Mouse (Mus musculus) kidney, postnatal 36 days (tissue): ENCODE measurements at regions not wholly inside any gene's neighbourhood (a gene's known extent, or its start where the extent isn't known, plus 50 kb on each side); places are given as distances from the start of the nearest gene placed in this dataset.
A peak's percentile ranks its signal among the peaks of the same experiment; 100 is the strongest.

Experiments used
- DNase-seq, 2 experiments: peaks; one replicate each; pipeline ENCODE4 v3.0.0; 2021 to 2022; ENCODE audit warnings: mixed read lengths in 2 of 2

DNA sequence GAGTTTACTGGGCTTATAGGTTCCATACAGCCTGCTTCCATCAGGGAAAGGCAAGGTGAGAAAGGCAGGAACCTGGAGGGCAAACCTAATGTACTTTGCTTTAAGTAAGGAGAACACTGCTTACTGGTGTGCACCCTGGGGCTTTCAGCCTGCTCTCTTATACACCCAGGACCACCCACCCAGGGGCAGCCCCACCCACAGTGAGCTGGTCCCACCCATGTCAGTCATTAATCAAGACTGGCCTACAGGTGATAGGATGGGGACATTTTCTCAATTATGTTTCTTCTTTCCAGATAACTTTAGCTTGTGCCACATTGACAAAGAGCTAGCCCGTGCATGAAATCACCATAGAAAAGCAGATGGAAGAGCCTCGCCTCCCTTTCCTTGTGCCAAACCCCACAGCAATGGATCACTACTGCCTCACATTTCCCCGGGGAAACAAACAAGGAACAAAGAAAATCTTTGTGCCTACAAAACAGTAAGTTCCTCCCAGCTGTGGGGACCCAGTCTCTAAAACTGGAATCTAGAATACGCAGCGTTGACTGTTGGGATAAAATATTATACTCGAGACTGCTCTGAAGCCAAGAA is 221.5 kb downstream of the Pdcd6ip start:
- no peak for DNase-seq

DNA sequence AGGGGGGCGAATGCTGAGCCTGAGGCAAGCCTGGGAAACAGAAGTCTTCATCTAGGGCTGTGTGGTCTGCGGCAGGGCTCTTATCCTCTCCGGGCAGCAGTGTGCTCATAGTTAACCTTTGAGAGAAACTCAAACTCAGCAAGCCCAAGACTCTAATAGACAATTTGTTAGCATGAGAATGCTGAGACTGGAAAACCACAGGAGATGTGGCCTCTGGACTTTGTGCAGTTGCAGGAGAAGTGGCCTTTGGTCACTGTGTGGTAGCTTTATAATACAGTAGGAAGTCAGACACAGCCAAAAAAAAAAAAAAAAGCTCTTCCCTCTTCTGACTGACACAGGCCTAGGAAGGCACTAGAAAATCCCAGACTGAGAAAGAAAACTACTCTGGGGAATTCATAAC is 228.2 kb downstream of the Pdcd6ip start:
- DNase-seq: peak; percentile 65 to 84

DNA sequence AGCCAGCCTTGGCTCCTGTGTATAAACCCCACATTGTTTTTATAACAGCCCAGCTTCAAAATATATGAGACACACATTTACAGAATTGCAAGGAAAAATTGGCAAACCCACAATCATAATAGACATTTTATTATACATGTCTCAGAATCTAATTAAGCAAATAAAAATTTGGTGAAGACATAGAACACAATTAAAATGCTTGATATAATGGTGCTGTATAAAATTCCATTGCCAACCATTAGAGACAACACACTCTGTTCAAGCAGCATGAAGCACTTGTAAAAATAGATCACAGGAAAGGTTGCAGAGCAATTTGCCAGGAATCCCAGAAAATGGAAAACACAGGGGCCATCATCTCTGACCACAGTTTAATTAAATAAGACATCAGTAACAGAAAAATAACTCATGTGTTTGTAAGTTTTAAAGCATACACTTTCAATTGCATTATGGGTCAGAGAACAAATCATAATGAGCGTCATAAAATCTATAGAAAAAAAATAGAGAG is 229.2 kb downstream of the Pdcd6ip start:
- DNase-seq: no peak

DNA sequence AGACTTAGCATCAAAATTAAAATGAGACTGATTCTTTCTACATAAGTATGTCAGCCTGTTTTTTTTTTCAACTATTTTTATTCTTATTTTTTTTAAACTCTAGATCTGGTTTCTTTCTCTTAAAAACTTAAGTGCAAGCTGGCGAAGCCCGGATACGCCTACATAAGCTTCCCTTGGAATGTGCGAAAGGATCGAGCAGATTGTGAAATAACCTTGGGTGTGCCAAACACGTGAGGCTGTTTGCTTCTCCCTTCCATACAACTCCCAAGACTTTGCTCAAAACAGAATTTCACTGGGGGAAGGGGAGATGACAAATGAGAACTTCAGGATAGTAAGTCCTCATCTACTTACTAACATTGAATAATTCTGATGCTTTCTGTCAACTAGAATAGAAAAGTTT is 236.3 kb downstream of the Pdcd6ip start:
- DNase-seq: no peak

DNA sequence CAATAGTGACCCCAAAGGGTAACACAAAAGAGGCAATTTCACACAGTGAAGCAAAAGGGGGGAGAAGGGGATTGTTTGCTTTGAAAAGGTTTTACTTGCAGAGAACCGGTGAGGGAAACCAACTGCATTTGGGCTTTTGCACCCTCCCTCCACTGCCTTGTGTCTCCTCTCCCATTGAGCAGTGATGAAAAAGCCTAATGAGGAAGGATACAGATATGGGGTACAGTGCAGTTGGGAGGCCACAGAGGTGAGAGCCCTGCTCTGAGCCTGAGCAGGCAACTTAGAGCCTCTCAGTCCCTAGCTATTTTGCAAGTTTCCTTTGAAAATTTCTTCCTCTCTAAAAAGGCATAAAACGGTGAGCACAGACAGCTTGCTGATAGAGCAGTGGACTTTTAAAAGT is 245.2 kb downstream of the Pdcd6ip start:
- no peak for DNase-seq

DNA sequence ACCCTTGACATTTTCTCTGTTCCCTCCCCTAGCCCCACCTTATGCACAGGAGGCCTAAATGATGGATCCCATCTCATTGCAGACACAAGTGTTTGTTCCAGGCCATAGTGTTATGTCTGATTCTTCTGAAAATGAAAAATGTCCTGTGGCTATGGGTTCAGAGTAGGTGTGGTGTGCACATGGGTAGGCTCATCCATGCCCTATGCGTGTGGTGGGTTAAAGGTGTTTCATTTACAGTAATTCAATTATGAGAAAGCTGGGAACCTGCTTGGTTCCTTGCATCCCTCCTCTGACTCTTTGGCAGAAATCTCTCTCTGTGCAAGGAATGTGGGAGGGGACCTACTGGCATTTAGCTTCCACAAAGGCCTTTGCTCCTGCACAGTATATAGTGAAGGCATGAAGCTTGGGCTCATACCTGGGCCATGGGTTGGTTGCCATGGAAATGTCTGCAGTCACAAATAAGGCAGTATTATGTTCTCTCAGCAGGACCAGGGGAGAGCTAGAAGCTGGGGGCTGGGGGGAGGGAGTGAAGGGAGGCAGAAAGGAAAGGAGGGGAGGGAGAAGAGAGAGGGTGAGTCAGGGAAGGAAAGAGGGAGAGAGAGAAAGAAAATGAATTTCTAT is 245.7 kb downstream of the Pdcd6ip start:
- no peak for DNase-seq

DNA sequence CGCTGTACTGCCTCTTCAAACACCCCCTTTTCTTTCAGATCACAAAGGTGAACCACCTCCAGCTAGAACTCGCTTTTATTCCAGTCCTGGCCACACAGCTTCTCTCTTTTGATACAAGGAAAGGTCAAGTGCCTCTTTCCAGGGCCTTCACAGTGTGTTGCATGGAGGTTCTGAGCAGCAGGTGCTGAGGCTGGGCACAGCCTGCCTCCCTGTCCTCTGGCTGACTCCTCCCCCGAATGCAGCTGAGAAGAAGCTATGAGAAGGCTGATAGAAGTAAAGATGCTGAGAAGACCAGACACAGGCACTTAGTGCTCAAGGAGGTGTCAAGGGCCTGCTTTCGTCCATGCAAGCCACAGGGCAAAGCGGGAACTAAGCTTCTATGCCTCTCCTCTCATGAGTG is 248.2 kb downstream of the Pdcd6ip start:
- no peak for DNase-seq

DNA sequence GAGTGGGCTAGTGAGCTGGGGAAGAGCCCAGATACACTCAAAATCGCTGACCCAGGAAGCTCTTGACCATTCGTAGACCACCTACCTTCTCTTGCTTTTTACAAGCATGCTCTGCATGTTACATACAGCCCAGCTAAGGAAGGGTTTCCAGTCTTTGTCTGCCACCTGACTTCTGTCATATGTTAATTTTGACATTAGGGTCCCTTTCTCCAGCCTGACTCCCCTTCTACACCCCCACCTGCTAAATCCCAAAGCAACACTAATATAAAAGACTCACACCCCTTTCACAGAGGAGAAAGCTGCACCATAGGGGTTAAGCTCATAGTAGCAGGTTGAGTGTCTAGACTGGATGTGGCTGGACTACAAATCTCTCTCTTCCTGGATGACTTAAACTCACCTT is 248.8 kb downstream of the Pdcd6ip start:
- no peak for DNase-seq

DNA sequence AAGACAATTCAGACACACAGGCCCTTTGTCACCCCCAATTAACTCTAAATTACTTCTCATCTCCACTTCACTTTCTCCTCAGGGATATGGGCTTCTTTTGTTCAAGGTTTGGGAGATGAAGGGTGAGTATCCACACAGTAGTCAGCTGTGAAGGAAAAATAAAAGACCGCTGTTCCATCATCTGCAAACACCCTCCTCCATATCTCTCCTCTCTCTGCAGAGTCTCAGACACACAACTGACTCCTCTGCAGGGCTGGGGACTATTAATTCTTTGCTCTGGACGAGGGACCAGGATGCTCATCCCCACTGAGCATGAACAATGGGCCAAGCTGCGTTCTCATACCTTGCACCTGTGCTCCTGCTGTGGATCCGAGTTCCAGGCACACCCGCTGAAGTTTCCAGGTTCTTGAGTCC is 249.3 kb downstream of the Pdcd6ip start:
- DNase-seq: no peak

DNA sequence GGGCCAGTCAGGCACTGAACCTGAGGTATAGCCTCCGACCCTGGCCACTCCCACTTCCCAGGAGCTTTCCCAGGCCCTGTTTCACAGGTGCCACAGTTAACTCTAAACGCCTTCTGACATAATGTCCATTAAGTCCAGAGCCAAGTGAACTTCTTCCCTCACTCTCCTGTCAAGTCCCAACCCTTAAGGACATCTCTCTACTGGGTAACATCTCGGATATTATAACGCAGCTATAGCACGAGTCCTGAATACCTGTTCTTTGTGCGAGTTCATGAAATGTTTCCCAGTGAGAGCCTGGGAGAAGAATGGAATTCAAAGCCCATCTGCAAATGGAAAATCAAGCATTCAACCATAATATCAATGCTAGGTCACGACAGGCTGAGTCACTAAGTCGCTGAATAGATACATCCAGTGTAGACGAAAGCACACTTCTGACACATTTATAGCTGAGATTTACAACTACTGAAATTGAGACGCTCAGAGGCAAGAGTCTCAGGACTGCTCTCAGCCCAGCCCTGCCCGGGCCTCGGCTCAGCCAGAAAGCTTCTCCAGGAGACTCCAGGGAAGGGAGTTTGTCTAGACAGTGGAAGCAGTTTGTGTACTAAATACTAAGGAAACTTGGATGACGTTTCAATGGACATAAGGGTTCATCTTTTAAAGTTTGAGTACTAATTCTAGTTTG is 250.7 kb downstream of the Pdcd6ip start:
- no peak for DNase-seq

DNA sequence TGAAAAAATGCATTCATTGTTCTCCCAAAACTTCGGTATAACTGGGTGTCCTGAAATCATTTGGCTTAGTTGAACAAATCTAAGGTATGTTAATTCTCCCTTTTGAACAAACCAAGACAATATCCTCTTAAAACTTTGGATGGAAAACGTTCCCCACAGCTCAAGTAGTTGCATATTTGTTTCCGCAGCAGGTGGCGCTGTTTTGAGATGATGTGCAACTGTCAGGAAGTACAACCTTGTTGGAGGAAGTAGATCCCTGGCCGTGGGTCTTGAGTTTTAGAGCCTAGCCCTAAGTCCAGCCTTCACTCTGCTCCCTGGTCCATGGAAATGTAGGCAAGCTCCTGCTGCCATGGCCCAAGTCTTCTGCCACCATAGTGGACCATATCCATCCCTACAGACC is 252.5 kb downstream of the Pdcd6ip start:
- DNase-seq: peak in 1 of 2 experiments; percentile 27

DNA sequence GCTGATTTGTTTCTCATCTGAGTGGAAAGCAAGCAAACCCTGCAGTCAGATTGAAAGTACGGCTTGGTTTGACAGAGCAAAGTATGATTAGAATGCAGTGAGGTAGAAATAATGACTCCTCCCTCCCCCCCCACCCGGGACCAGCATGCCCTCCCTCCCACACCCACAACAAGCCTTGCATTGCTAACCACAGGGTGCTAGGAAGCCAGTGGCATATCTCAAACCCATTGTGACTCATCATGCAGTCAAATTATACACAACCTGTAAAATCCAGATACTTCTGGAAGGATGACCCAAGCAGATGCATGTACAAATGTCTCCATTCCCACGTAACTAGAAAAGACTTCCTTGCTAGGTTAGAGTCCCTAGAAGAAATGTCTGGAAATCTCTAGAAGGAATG is 254.8 kb downstream of the Pdcd6ip start:
- DNase-seq: no peak

DNA sequence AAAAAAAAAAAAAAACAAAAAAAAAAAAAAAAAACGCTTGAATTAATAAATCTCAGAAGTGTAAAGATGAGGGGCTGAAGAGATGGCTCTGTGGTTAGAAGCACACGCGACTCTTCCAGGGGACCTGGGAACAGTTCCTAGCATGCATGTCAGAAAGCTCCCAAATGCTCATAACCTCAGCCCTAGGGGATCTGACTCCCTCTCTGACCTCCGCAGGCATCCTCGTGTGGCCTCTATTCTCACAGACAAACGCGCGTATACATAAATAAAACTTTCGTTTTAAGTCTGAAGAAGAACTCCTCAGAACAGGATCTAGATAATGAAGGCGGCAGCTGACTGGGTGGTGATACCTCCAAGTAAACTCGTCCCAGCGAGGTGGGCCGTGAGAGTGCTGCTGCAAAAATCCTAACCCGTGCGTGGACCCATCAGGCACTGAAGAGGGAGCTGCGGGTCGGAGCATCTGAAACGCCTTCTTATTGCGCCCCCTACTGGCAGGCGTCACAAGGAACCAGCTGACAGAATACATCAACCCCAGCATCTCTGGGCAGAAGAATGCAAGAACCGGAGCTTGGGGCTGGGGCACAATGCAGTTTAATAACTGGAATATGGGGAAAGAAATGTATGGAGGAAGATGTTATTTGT is 266.2 kb downstream of the Pdcd6ip start:
- peak; percentile 58 to 88 for DNase-seq

DNA sequence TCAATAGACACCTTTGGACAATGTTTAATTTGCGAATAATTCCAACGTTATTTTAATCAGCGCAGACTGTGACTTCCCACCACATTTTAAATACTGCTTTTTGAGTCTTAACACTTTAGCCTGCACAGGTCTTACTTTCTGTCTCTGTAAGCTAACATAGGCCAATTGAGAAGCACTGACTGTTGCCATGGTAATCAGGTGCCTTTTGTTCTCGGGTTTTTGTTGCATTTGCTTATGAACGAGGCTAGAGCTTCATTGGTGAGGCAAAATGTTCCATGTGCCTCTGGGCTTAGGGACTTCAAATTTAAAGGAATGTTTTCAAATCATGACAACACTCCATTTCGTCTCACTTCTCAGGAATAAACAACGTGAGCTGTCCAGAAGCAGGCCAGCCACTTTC is 269.7 kb downstream of the Pdcd6ip start:
- DNase-seq: no peak

DNA sequence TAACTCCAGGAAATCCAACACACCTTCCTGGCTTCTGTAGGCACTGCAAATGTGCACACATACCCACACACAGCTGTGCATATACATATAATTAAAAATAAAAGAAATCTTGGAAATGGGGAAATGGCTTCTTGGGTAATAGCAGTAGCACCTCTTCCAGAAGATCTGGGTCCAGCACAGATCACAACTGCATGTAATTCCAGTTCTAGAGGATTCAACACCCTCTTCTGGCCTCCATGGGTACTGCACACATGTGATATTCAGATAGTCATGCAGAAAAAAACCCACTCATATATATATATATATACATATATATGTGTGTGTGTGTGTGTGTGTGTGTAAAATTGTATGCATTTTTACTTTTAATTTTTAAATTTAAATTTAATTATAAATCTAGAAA is 272.1 kb downstream of the Pdcd6ip start:
- DNase-seq: peak in 1 of 2 experiments; percentile 19

DNA sequence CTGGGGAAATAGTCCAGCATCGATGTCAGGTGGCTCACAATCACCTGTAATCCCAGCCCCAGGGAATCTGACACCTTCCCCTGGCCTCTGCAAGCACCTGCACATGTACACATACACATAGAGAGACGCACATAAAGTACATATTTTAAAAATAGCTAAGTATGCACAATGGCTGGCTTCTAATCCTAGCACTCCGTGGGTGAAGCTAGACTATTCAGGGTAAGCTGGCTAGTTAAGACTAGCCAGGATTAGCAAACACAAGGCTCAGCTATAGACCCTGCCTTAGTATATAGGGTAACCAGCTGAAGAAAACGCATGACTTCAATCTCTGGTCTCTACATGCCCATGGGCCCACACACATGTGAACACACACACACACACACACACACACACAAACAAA is 274.6 kb downstream of the Pdcd6ip start:
- DNase-seq: no peak

DNA sequence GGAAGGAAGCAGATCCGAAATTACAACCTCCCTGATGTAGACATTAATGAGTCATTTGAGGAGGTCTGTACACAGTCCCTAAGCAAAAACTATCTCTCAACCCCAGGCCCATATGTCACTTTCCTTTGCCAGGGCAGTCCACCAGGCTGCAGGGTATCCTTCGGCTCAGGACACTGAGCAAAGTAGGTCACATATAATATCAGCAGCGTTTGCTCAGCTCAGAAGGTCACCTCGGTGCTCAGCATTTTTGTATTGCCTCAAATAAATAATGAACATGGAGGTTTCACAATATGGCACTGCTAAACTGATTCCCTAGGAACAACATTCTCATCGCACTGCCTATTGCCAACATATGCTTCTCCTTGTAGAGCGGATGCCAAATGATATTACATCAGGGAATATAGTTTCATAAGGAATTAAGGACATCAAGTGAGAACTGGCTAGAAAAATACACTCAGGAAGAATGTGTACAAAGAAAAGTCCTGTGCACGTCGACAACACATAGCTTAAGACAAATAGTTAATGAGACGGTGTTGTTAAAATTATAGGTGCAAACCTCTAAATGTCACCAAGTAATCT is 275.4 kb downstream of the Pdcd6ip start:
- DNase-seq: no peak

DNA sequence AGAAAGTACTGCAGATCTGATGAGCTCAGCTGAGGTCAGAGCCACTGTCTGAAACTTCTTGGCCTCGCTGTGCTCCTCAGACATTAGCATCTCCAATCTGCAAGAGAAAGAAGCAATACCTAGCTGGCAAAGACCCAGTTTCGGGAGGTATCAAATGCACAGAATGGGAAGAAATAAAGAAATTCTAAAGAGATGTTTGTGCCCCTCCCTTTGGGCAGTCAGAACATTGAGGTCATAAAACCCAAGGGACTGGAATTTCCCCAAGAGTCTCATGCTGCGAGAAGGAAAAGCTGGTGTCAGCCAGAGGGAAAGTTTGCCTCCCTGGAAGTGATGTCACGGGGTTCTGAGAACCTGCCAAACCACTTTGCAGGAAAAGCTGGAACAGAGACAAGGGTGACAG is 277.6 kb downstream of the Pdcd6ip start:
- no peak for DNase-seq

DNA sequence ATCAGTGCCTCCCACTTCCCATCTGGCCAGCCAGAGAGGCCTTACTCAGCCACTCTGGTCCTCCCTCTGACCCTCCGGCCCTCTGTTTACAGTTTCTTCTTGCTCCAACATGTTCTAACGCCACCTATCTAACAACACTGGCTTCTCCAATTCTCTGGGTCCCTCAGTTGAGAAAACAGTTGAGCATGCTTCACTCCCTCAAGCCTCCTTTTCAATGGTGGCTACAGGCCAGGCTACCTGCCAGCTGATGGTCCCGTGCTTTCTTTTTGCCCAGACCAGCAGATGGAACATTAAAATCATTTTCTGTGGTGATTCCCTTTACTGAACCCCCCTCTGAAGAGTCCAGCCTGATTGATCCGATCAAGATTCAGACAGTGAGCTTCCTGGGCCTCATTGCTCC is 280.8 kb downstream of the Pdcd6ip start:
- DNase-seq: no peak

DNA sequence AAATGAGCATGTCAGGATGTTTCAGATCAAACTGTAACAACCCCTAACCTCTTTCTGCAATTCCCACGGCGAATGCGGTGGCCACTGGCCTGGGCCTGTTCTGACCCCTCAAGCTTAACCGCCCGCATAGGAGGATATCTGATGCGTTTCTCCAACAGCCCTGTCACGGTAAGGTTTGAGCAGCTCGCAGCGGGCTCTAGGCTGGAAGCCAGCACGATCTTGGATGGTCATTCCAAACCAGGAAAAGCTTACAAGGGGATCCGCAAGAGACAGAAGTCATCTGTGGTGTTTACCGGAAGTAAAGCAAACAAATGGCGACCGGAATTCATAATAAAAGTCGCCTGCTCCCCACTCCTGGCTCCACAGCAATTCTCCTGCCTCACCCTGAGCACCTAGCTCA is 281.7 kb downstream of the Pdcd6ip start:
- DNase-seq: no peak

DNA sequence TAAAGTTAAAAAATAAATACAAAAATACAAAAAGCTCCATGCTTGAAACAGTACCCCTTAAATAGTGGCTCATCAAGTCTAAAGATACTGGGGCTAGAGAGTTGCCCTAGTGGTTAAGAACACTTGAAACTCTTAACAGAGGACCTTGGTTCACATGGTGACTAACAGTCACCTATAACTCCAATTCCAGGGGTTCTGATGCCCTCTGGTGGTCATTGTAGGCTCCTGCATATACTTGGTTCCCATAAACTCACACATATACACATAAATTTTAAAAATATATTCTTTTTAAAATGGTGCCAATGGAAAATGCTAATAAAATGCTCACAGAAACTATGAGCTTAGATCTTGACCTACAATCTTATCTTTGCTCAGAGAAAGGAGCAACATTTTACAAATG is 286.4 kb downstream of the Pdcd6ip start:
- DNase-seq: no peak

DNA sequence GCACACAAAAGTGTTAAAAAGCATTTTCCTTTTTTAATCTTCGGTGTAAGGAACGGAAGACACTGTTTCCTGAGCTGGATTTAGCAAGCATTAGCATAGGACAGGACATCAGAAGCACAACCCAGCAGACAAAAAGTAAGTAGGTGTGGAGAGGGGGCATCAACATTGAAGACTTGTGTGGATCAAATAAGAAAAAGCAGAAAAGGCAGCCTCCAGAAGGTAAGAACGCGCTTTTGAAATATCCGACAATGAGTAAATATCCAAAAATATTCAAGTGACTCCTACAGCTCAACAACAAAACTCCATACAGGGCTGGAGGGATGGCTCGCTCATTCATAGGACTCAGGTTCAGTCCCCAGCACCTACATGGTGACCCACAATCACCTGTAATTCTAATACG is 286.9 kb downstream of the Pdcd6ip start:
- no peak for DNase-seq

DNA sequence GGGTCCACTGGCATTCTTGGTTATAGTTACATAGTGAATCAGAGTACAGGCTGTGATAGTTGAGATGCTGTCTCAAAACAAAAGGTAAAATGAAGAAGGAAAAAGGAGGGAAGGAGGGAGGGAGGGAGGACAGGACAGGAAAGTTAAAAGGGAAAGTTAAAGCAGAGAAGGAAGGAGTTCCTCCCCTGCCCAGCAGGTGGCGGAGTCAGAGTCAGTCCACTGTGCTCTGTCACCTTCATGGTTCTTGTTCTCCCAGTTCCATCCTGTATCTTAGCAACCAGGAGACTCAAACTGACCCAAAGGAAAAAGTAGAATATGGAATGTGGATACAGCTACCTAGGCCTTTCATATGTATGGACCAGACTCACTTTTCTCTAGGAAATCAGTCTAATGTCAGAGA is 288.3 kb downstream of the Pdcd6ip start:
- peak; percentile 6 to 68 for DNase-seq

DNA sequence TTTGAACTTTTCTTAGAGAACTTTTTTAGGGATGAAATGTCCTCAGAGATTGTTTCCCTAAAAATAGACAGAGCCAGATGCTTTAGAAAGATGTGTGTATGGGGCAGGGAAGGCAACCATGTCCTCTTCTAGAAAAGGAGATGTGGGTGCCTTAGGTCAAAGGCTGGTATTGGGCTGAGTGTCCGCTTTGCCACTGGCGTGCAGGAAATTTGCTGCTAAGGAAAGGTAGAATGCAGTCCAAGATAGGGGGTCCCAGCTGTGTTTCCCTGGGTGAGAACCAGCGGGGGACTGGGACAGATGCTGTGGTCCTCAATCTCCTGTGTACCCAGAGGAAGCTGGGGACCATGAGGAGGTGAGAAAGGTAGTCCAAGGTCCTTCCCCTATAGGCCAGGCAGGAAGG is 291.0 kb downstream of the Pdcd6ip start:
- no peak for DNase-seq
